Mouse (Mus musculus) embryo, embryonic 10 days (tissue): ENCODE measurements at regions not wholly inside any gene's neighbourhood (a gene's known extent, or its start where the extent isn't known, plus 50 kb on each side); places are given as distances from the start of the nearest gene placed in this dataset.

ENCODE experiments used
- DNase-seq: peaks from one replicate; pipeline ENCODE4 v3.0.0-alpha.2; 2015; ENCODE audit warnings: low spot score

GRCm38 (mm10) chr13:107540784-107541634 is 503.2 kb upstream of the Smim15 start:
- peak; percentile 11 for DNase-seq

GRCm38 (mm10) chr13:107540305-107540704 is 503.9 kb upstream of the Smim15 start:
- no peak for DNase-seq

- no peak for DNase-seq
These were observed 504.4 kb upstream of the Smim15 start for GRCm38 (mm10) chr13:107539867-107540266.

GRCm38 (mm10) chr13:107539326-107539725 is 504.9 kb upstream of the Smim15 start:
- DNase-seq: no peak

- DNase-seq: no peak
These were observed 509.0 kb upstream of the Smim15 start for GRCm38 (mm10) chr13:107535213-107535612.

DNA sequence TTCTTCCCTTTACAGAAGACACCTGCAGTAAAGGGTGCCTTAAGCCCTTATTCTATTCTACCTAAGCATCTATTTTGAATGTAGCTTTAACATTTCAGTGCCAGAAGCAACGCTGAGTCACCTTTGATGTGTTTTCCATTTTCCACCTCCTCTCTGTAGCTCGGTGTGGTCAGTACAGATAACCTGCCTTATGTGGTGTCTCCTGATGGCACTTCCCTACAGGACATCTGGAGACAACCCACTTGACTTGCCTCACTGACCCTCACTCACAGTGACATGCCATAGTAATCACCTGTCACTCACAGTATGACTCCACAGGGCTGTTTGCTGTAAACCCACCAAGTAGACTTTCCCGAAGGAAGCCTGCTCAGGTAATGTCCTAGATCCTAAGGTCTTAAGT is 510.9 kb upstream of the Smim15 start:
- DNase-seq: no peak

GRCm38 (mm10) chr13:107531528-107531927 is 509.6 kb upstream of the Kif2a start:
- no peak for DNase-seq

DNA sequence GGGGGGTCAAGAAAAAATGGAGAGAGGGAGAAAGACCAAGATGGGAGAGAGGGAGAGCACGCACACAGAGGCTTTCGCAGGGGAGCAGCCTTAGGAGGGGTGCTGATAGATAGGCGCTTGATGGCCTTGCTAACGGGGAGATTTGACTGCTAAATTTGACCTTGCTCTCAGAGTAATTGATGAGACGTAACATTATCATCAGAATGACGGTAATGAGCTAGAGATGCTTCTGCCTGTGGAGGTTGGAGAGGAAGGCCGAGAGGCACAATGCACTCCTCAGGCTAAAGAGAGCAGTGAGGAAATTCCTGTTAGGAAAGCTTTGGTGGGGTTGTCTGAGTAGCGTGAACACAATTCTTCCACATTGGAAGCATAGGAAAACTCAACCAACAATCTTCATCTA is 509.1 kb upstream of the Kif2a start:
- no peak for DNase-seq

DNA sequence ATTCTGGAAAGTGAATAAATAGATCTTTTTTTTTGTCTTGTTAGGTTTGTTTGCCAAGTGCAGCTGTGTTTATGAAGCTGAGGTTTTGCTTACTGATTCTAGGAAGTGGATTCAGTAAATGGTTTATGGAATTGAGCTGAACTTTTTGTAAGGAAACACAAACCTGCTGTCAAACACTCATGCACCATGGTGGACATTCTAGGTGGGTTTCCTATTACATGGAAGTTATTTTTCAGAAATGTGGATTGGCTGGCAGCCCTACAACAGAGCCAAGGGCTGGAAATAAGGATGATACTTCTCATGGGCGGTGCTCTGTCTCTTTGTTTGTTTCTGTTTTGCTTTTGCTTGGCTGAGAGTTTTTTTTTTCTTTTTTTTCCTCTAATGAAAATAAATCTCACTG is 508.5 kb upstream of the Kif2a start:
- DNase-seq: no peak

DNA sequence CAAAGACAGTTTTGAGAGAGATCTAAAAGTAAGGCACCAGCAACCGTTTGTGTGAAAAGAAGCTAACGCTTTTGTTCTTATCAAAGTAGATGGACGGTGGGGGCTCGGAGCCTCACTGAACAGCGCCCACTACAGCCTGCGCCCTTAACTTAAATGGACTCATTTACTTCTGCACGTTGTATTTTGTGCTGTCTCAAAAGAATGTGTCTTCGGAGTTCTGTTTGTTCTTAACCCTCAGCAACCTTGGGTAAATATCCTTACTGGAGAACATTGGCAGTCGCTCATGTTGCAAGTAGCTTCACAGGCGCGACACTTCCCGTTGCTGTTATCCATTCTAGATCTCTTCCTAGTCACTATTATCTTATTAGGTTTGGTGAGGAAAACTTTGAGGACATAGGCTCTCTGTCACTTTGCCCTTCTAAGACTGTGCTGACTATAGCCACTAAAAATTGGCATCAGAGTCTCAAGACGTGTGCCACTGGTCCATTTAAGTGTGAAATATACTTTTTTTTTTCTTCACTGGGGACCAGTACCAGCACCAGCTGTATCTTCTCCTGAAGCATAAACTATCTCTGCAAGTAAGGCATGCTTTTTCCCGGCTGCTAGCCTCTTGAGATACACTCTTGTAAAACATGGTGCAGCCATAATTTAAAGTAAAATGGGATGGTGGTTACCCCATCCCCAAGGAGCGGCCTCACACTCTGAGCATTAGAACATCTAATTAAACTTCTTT is 507.0 kb upstream of the Kif2a start:
- DNase-seq: no peak

DNA sequence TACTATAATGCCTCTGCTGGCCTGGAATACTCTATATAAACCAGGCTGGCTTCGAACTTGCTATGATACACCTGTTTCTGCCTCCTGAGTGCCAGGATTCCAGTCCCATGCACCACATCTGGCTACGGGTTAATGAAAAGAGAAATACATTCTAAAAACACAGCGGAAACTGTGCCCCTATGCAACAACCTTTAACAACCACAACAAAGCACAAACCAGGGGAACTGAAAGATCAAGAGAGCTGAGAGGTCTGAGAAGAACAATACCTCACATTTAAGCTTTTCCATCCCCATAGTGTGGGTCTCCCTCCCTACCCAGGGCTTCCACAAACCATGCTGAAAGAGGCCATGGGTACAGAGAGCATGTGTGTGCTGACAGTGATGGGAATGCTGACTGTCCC is 501.0 kb upstream of the Kif2a start:
- no peak for DNase-seq

DNA sequence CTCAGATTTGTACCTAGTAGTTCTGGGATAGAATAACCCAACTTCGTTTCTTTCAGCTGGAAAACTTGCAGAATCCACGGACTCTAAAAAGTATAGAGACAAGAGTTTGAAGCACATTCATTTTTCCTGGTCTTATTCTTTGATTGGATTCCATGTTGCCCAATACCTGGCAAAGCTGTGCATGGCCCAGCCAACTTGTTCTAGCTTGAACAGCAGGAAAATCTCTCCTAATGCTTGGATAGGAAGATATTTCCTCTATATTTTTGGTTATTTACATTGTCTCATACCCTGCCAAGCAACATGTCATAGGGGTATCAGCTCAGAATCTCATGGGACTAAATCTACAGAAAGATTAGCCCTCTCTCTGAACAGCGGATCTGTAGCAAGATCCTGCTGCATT is 492.3 kb upstream of the Kif2a start:
- DNase-seq: no peak

- no peak for DNase-seq
These were observed 491.6 kb upstream of the Kif2a start for GRCm38 (mm10) chr13:107513274-107514146.

- no peak for DNase-seq
These were observed 485.4 kb upstream of the Kif2a start for GRCm38 (mm10) chr13:107507336-107507735.

DNA sequence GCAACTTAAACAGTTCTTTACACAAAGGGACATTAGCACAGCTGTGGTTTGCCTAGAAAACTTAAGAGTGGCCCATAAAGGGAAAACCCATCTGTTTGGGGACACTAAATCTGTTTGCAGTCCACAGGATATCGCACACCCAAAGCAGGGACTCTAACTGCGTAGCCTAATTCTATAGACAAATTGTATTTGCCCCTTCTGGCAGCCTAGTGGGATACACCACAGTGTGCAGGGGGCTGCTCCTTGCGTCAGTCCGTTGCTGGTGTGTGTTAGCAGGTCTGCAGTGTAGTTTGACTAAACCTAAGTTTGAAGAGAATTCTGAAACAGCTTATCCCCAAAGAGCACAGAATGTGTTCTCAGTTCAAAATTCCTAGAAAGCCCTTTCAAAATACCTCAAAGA is 484.9 kb upstream of the Kif2a start:
- no peak for DNase-seq

GRCm38 (mm10) chr13:107505318-107505717 is 483.4 kb upstream of the Kif2a start:
- no peak for DNase-seq

DNA sequence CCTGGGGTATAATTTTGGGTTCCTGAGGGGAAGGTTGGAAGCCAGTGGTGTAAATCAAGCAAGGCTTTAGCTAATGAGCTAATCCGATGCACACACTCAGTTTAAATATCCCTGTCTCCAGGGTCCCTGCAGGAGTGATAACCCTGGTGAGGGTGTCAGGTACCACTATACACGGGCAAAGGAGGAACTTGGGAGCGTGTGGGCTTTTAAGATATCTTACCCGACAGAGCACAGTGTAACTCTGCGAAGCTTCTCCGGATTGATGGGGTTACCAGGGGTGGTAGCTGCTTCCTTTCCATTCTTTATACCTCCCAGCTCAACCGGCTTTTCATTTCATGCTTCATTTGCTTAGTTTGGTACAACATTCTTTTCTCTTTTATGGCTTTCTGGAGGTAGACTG is 480.3 kb upstream of the Kif2a start:
- DNase-seq: no peak

GRCm38 (mm10) chr13:107500776-107501489 is 479.0 kb upstream of the Kif2a start:
- DNase-seq: no peak

GRCm38 (mm10) chr13:107499296-107499695 is 477.4 kb upstream of the Kif2a start:
- DNase-seq: no peak

- DNase-seq: no peak
These were observed 473.3 kb upstream of the Kif2a start for GRCm38 (mm10) chr13:107495161-107495732.

GRCm38 (mm10) chr13:107493765-107494164 is 471.8 kb upstream of the Kif2a start:
- no peak for DNase-seq
